Mouse (Mus musculus): ENCODE results near the gene Xylt1. TPM values are rescaled to one million over a fixed set of nuclear protein-coding genes. Genes with fewer than 3 reads are reported as not detected.

Xylt1 gene
- polyA plus RNA-seq, 1 experiment from 2014 or later: 0.52 TPM

DNA sequence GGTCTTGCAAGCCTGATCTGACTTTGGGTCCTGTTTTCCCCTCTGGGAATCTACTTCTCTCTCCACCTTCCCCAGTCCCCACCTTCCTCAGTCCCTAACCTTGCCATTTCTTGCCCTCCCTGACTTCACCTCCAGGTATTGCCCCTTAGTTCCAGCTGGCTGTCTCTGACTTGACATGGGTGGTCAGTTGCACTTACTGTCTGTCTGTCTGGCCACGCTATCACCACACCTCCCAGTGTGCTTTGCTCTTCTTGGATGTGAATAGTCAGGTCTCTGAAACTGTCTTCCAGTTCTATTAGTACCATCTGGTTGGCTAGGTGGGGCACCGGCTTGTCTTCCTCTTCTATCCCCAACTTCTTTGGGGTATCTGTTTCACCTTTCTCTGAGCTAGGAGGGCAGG, 1.2 kb downstream of the Xylt1 start:
- H3K4me3 ChIP-seq (ENCODE audit: low read depth, low read length): peak overlapping the region; percentile 88
- no peak for TF ChIP-seq CTCF (IDR thresholded peaks at IDR 0.05; ENCODE audit: low read depth)
- H3K9me3 ChIP-seq (ENCODE audit: control insufficient read depth): no peaks in the 10 kb centered on the region
- 0 out of 2 replicates have a peak, but pooled peaks cover 7% of the 10 kb centered on the region for H3K4me1 ChIP-seq (replicated peaks; ENCODE audit: control insufficient read depth, insufficient read depth, low read length)
- ATAC-seq: no peak
- 38% methylated on average over 2 of the region's 2 CpGs for WGBS
- 0 out of 2 replicates have a peak, but pooled peaks cover 4% of the 10 kb centered on the region for H3K27me3 ChIP-seq (replicated peaks; ENCODE audit: control insufficient read depth, insufficient read depth, low read length)
- H3K36me3 ChIP-seq (ENCODE audit: control insufficient read depth, insufficient read depth): no peaks in the 10 kb centered on the region
- H3K4me2 ChIP-seq (replicated peaks; ENCODE audit: low read depth): peak overlapping the region; percentile 96
- peak overlapping the region; percentile 65; the same call in 1 of the 2 replicates for H3K9ac ChIP-seq (ENCODE audit: low read depth, low read length)
- no peak overlapping the region for H3K27ac ChIP-seq (ENCODE audit: low read depth, low read length)

DNA sequence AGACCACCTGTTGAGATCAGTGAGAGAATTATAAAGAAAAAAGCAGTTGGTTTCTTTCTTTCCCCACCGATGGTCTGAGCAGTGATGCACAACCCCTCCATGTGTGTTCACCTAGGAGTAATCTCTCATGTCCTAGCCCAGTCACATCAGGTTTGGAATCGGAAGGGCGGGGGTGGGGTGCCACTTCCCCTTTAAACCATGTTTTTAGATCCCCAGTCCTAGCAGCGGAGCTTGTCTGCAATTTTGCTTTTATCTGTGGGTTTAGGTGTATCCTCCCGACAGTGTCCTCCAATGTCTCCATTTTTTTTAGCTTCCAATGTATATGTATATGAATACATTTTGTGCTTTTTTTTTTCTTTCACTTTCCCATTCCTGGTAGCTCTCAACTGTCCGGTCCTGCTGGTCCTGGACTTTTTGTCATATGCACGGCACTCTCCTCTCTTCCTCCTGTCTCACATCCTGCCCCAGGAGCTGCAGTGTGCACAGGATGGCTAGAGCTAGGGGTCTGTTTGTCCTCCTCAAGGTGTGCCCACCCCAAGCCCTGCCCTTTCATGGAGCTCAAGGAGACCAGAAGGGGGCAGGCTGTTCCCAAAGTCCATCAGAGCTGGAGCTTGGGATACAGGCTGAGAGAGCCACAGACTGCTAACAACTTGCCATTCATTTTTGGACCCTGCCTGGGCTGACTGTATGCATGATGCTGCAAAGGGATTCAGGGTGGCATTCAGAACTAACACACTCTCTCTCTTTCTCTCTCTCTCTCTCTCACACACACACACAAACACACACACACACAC, 2.6 kb downstream of the Xylt1 start:
- Histone ChIP-seq H3K4me3 (ENCODE audit: low read depth, low read length) (no peak overlapping the region), H3K4me1 (replicated peaks; ENCODE audit: control insufficient read depth, insufficient read depth, low read length) (0 out of 2 replicates have a peak, but pooled peaks cover 9% of the 10 kb centered on the region), H3K9me3 (ENCODE audit: control insufficient read depth) (no peaks in the 10 kb centered on the region), H3K9ac (ENCODE audit: low read depth, low read length) (no peak overlapping the region), H3K27me3 (replicated peaks; ENCODE audit: control insufficient read depth, insufficient read depth, low read length) (0 out of 2 replicates have a peak, but pooled peaks cover 4% of the 10 kb centered on the region), H3K27ac (ENCODE audit: low read depth, low read length) (no peak overlapping the region), H3K4me2 (replicated peaks; ENCODE audit: low read depth) (no peak overlapping the region), H3K36me3 (ENCODE audit: control insufficient read depth, insufficient read depth) (no peaks in the 10 kb centered on the region)
- WGBS: 70% methylated on average over 7 of the region's 7 CpGs
- peak; percentile 75 for TF ChIP-seq CTCF (IDR thresholded peaks at IDR 0.05; ENCODE audit: low read depth)
- ATAC-seq: no peak

DNA sequence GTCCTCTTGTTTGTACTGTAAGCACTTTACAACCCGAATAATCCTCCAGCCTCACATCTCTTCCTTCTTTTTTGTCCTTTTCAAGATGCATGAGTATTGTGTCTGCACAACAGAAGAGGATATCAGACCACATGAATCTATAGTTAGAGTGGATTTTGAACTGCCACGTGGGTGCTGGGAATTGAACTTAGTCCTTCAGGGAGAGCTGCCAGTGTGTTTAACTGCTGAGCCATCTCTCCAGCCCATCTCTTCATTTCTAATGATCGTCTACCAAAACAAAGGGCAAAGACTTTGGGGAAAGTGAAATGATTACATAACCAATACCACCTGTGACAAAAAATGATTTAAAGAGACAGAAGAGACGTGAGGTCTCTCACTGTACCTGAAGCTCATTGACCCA, 5.6 kb downstream of the Xylt1 start:
- Histone ChIP-seq H3K9ac (ENCODE audit: low read depth, low read length) (no peak overlapping the region), H3K36me3 (ENCODE audit: control insufficient read depth, insufficient read depth) (no peaks in the 10 kb centered on the region), H3K4me2 (replicated peaks; ENCODE audit: low read depth) (no peak overlapping the region), H3K4me3 (ENCODE audit: low read depth, low read length) (no peak overlapping the region), H3K9me3 (ENCODE audit: control insufficient read depth) (no peaks in the 10 kb centered on the region), H3K27me3 (replicated peaks; ENCODE audit: control insufficient read depth, insufficient read depth, low read length) (0 out of 2 replicates have a peak, but pooled peaks cover 4% of the 10 kb centered on the region), H3K4me1 (replicated peaks; ENCODE audit: control insufficient read depth, insufficient read depth, low read length) (peaks cover 6% of the 10 kb centered on the region; the same call in 1 of the 2 replicates), H3K27ac (ENCODE audit: low read depth, low read length) (no peak overlapping the region)
- 82% methylated on average over 4 of the region's 4 CpGs for WGBS
- no peak for TF ChIP-seq CTCF (IDR thresholded peaks at IDR 0.05; ENCODE audit: low read depth)
- no peak for ATAC-seq

DNA sequence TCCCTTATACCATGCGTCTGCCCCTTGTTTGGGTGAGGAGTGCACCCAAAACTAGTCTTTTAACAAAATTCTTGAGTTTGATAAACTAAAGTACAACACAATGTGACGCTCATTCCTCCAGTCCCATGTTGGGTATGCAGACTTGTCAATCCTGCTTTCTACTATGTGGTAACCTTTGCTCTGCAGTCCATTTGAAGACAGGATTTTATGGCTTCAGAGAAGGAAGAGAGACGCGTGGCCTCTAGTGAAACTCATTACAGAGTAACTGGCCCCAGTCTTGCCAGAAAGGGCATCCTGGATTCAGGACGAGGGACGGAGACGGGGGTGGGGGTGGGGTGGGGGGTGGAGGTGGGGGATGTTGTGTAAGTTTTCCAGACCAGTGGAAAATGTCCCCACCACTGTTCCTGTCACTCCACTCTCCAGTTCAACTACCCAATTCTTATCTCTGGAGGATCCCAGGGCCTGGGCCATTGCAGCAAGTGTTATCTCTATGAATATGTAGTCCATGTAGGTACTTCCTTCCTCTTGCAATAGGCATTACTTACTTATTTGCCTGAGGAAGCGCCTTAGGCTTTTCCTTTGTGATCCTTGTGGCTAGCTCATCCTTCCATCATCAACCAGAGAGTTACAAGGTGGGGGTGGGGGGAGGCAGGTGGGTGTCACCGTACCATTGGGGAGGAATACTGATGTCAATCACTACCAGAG, 7.7 kb downstream of the Xylt1 start:
- no peaks in the 10 kb centered on the region for H3K9me3 ChIP-seq (ENCODE audit: control insufficient read depth)
- no peak overlapping the region for H3K4me2 ChIP-seq (replicated peaks; ENCODE audit: low read depth)
- H3K4me1 ChIP-seq (replicated peaks; ENCODE audit: control insufficient read depth, insufficient read depth, low read length): peaks cover 2% of the 10 kb centered on the region; the same call in 1 of the 2 replicates
- no peaks in the 10 kb centered on the region for H3K36me3 ChIP-seq (ENCODE audit: control insufficient read depth, insufficient read depth)
- no peak overlapping the region for H3K4me3 ChIP-seq (ENCODE audit: low read depth, low read length)
- WGBS: 62% methylated on average over 9 of the region's 9 CpGs
- TF ChIP-seq CTCF (IDR thresholded peaks at IDR 0.05; ENCODE audit: low read depth): no peak
- no peak overlapping the region for H3K9ac ChIP-seq (ENCODE audit: low read depth, low read length)
- H3K27me3 ChIP-seq (replicated peaks; ENCODE audit: control insufficient read depth, insufficient read depth, low read length): no peaks in the 10 kb centered on the region
- peak; percentile 85 for ATAC-seq
- H3K27ac ChIP-seq (ENCODE audit: low read depth, low read length): no peak overlapping the region

DNA sequence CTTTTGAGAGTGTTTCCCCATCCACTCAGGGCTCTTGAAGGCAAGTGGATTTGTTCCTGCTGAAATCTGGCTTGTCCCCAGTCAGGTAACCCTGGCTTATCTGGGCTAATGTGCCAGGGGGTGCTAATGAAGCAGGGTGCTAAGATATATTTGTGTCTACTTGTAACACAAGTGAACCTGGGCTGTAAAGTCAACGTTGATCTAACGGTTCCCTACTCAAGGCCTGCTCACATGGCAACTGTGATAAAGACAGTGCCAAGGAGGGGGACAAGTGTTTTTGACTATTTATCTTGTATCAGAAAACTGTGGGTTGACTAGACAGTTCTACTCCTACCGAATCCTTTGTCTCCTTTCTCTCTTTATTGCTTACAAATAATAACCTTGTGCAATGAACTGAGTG, 8.3 kb downstream of the Xylt1 start:
- Histone ChIP-seq H3K36me3 (ENCODE audit: control insufficient read depth, insufficient read depth) (no peaks in the 10 kb centered on the region), H3K9ac (ENCODE audit: low read depth, low read length) (no peak overlapping the region), H3K4me2 (replicated peaks; ENCODE audit: low read depth) (no peak overlapping the region), H3K27ac (ENCODE audit: low read depth, low read length) (no peak overlapping the region), H3K9me3 (ENCODE audit: control insufficient read depth) (no peaks in the 10 kb centered on the region), H3K4me3 (ENCODE audit: low read depth, low read length) (no peak overlapping the region), H3K4me1 (replicated peaks; ENCODE audit: control insufficient read depth, insufficient read depth, low read length) (peaks cover 2% of the 10 kb centered on the region; the same call in 1 of the 2 replicates), H3K27me3 (replicated peaks; ENCODE audit: control insufficient read depth, insufficient read depth, low read length) (no peaks in the 10 kb centered on the region)
- TF ChIP-seq CTCF (IDR thresholded peaks at IDR 0.05; ENCODE audit: low read depth): no peak
- no peak for ATAC-seq
- WGBS: 70% methylated on average over 3 of the region's 3 CpGs

DNA sequence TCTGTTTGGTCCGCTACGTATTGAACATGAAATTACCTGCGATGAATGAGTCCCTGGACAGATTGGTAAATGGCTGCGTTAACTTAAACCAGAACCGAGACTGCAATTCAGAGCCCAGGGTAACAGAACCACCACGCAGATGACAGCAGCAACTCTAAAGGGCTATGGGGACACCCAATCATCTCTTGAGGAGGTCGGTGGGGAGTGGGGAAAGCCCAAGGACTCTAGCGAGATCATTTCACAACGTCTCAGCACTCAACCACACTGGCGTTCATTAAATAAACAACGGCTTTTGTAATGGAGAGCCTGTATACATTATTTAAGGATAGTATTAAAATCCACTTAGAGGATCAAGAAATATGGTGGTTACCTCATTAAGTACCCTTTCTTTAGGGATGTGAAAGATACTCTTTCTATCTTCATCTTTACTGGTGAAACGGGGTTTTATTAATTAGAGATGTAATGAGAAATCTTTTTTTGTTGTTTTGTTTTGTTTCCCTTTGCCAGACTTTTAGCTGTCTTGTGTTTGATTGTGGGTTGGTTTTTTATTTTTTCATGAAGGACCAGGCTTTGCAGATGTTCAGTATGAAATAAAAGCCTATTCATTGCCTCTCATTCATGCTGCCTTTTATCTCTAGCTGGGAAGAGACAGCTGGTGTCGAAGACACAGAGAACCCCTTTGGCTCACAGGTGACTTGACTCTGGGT, 12.2 kb downstream of the Xylt1 start:
- Histone ChIP-seq H3K4me2 (replicated peaks; ENCODE audit: low read depth) (no peak overlapping the region), H3K9me3 (ENCODE audit: control insufficient read depth) (no peaks in the 10 kb centered on the region), H3K36me3 (ENCODE audit: control insufficient read depth, insufficient read depth) (no peaks in the 10 kb centered on the region), H3K9ac (ENCODE audit: low read depth, low read length) (no peak overlapping the region), H3K4me3 (ENCODE audit: low read depth, low read length) (no peak overlapping the region), H3K27ac (ENCODE audit: low read depth, low read length) (no peak overlapping the region), H3K27me3 (replicated peaks; ENCODE audit: control insufficient read depth, insufficient read depth, low read length) (no peaks in the 10 kb centered on the region), H3K4me1 (replicated peaks; ENCODE audit: control insufficient read depth, insufficient read depth, low read length) (no peaks in the 10 kb centered on the region; the same call in 1 of the 2 replicates)
- no peak for TF ChIP-seq CTCF (IDR thresholded peaks at IDR 0.05; ENCODE audit: low read depth)
- no peak for ATAC-seq
- 71% methylated on average over 13 of the region's 13 CpGs for WGBS

Data from intestine, postnatal 0 days (tissue).